Mouse (Mus musculus) layer of hippocampus, adult 9-10 months (tissue): ENCODE results near the gene Rpl26.
A peak's percentile ranks its signal among the peaks of the same experiment; 100 is the strongest.
"Not testable (repeated sequence)": the region's sequence is repeated elsewhere in the genome, so short reads cannot be mapped to it uniquely, and the experiment has no call there.

Experiments used
- DNase-seq: peaks from one replicate; pipeline ENCODE4 v3.0.0; 2022; ENCODE audit warnings: low spot score

Rpl26 gene

GRCm38 (mm10) chr11:68923191-68923590 lies 21.8 kb downstream of the Rpl26 start:
- no peak for DNase-seq

- no peak for DNase-seq
These were observed 23.4 kb downstream of the Rpl26 start for GRCm38 (mm10) chr11:68924749-68925148.

GRCm38 (mm10) chr11:68926981-68927380 lies 25.6 kb downstream of the Rpl26 start, which contains the start of gene Odf4:
TSS of gene Odf4 (minus strand) at chr11:68927081.
- DNase-seq: no peak

GRCm38 (mm10) chr11:68929947-68930346 lies 28.6 kb downstream of the Rpl26 start:
- no peak for DNase-seq

DNA sequence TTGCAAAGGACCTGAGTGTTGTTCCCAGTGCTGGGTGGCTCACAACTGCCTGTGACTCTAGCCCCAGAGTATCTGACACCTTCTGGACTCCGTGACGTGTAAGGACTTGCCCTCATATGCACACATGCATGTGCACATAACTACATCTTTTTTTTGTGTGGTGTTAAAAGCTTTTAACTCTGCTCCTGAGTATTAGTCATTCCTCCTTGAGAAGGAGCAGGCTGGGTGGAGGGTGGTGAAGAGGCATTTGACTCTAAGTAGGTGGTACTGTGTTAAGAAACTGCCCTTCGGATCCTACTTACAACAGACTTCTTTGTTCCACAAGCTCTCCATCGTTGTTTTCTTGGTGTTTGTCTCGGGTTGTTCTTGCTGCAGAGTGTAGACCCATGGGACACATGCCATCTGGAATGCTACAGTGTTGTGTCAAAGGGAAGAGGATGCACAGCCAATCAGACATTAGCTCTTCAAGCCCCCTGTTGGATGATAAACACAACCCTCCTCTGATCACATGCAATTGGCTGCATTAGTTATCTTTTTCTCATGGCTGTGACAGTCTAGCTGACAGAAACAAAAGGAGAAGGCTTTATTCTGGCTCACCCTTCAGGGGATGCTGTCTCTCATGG lies 32.6 kb downstream of the Rpl26 start:
- DNase-seq: no peak

DNA sequence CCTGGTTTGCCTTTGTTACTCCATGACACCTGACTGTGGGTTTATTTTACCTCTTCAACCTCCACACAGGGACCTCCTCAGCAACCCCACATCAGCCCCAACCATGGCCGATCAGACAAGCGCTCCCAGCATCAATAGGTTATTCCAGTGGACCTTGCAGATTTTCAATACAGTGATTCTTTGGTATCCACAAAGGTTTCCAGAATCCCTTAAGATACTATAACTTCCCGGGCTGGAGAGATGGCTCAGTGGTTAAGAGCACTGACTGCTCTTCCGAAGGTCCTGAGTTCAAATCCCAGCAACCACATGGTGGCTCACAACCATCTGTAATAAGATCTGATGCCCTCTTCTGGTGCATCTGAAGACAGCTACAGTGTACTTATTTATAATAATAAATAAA lies 35.6 kb downstream of the Rpl26 start:
- DNase-seq: not testable (repeated sequence)

DNA sequence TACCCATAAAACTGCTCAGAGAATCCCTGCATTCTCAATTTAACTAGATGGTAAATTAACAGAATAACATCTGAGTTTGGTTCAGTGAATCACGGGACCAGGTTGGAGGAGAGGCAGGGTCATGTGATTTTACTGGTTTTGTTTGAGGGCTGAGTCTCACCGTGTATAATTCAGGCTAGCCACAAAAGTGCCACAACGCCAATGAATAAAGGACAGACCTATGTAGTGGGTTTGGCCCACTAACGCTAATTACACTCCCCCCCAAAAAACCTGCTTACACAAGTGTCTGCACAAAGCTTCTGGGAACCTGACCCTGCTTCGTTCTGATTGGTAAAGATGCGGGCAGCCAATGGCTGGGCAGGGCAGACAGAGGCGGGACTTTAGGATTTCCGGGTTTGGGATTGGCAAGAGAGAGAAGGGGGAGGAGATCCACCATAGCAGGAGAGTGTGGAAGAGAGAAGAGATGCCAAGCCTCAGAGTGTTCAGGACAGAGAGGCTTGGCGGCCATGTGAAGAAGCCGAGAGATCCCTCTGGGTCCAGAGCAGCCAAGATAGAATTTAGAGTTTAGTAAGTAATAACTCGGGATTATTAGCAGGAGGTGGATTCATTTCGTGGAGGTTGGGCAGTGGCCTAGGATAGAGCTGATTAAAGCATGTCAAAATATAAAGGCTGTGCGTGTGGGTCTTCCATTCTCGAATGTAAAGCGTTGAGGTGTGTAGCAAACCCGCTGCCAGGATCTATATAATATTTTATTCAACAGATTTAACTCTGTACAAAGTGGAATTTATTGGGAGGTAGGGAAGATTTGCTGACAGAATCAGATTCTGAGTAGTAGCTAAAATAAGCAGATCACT lies 38.3 kb downstream of the Rpl26 start:
- DNase-seq: peak; percentile 80

DNA sequence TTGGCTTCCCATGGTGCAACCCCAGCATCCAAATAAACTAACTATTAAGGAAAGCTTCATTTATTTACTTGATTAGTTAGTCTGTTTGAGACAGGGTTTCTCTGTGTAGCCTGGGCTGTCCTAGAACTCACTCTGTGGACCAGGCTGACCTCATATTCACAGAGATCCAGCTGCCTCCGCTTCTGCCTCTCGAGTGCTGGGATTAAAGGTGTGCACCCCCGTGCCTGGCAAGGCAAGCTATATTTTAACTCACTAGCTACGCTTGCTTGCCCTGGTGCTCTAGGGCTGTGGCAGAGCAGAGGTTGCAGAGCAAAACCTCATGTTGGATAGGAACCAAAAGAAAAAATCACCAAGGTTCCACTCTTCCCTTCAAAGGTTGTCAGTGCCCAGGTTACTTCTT lies 39.1 kb downstream of the Rpl26 start:
- no peak for DNase-seq

DNA sequence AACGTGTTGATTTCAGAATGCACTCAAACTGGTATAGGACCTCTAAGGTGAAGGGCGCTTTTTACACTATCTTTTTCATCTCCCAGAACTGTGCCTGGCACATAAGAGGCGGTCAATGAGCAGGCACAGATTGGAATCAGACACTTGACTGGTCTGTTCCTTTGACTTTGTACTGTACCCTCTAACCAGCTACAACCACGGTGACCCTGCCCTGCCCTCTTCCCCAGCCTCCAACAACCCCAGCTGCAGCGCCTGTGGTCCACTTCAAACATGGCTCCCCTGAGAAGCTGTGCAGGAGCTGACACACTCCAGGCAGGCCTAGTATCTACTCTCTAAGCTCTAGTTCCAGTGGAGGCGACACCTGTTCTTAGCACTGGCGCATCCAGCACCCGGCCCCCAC lies 41.3 kb downstream of the Rpl26 start:
- DNase-seq: no peak

DNA sequence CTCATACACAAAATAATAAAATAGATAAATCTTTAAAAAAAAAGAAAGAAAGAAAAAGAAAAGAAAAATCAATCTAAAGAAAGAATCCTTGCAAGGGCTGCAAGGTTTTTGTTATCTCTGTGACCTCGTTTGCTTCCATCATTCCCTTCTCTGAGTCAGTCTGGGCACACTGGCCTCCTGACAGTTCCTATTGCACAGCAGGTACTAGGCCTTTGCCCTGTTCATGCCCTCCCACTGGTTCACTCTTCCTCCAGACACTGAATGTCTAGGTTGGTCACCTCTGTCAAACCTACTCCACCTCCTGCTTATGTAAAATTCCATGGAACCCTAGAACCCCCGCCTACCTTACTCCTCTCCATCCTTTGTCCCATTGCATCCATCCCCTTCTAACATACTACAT lies 43.9 kb downstream of the Rpl26 start:
- DNase-seq: no peak

GRCm38 (mm10) chr11:68946001-68946400 lies 44.6 kb downstream of the Rpl26 start:
- no peak for DNase-seq

- no peak for DNase-seq
These were observed 45.5 kb downstream of the Rpl26 start for GRCm38 (mm10) chr11:68946806-68947440.

DNA sequence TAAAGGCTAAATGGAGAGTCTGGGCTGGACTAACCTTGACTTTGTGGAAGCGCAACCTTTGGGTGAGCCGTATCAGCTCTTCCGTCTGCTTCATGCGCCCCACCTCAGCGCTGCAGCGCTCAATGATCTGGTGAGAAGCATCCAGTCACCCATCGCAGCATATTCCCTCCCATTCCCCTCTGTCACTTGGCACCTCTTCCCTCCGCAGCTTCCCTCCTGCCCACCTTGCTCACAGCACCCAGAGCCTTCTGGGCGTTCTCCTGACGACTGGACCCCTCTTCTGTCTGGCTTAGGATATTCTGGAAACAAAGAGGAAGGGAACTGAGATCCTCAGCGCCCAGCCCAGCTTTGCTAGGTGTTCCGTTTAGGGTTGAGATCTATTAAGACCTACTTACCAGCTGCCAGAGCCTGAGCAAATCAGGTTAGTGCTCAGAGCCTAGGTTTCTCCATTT lies 46.2 kb downstream of the Rpl26 start:
- no peak for DNase-seq

GRCm38 (mm10) chr11:68953903-68954302 lies 52.5 kb downstream of the Rpl26 start:
- no peak for DNase-seq

- DNase-seq: no peak
These were observed 53.0 kb downstream of the Rpl26 start for GRCm38 (mm10) chr11:68954408-68954807.

DNA sequence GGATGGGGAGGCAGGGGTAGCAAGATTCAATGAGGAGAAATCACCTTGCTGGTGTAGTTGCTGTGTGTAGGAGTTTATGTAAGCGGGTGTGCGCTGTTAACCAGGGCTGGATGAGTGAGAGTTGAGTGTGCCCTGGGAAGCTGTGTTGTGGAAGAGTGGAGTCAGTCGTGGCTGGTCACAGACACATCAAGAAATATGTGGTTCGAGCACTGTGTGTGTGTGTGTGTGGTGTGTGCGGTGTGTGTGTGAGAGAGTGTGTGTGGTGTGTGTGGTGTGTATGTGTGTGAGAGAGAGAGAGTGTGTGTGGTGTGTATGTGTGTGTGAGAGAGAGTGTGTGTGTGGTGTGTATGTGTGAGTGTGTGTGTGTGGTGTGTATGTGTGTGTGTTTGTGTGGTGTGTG lies 54.1 kb downstream of the Rpl26 start:
- no peak for DNase-seq

GRCm38 (mm10) chr11:68956107-68956506 lies 54.7 kb downstream of the Rpl26 start:
- DNase-seq: no peak
